Mouse (Mus musculus) CH12.LX (cell line): ENCODE data around the gene Txn2. TPM values are rescaled to one million over a fixed set of nuclear protein-coding genes. Genes with fewer than 3 reads are reported as not detected.

Experiments used
- DNase-seq: peaks from one replicate; pipeline ENCODE4 v3.0.0-alpha.2; 2013; ENCODE audit errors: extremely low read depth
- H3K27ac ChIP-seq: 2 replicates; pipeline ENCODE4 v1.5.1; 2012; ENCODE audit warnings: low read depth, mild to moderate bottlenecking, control low read depth, moderate library complexity; ENCODE audit not compliant: insufficient read depth
- H3K27me3 ChIP-seq: replicated peaks from 2 replicates; pipeline ENCODE3; 2012; ENCODE audit warnings: inconsistent platforms
- H3K36me3 ChIP-seq, 2 experiments: replicated peaks in 1 of 2; 2 replicates each; pipeline versions ENCODE3 to v1.6.1; 2012; ENCODE audit warnings: inconsistent platforms in 1 of 2, low read length in 1 of 2, mild to moderate bottlenecking in 1 of 2, mixed read lengths in 1 of 2, moderate library complexity in 1 of 2; ENCODE audit not compliant: control insufficient read depth in 1 of 2, insufficient read depth in 1 of 2
- H3K4me1 ChIP-seq, 2 experiments: 2 replicates each; pipeline ENCODE4 v1.6.1; 2012; ENCODE audit warnings: inconsistent platforms in 1 of 2, moderate library complexity in 1 of 2; ENCODE audit not compliant: insufficient read depth in 2 of 2, control insufficient read depth in 1 of 2
- H3K4me2 ChIP-seq: 2 replicates; pipeline ENCODE4 v1.6.1; 2012; ENCODE audit warnings: low read depth, mild to moderate bottlenecking, control low read depth; ENCODE audit not compliant: poor library complexity, insufficient read depth, severe bottlenecking
- H3K4me3 ChIP-seq, 3 experiments: fragments of 150-350 bp in 1 of 3; sonication (generic) in 1 of 3; replicated peaks in 1 of 3; 2 replicates each; pipeline versions ENCODE3 to v1.5.1; 2011 to 2012; ENCODE audit warnings: low read depth in 2 of 3, low read length in 2 of 3, mild to moderate bottlenecking in 2 of 3, moderate library complexity in 2 of 3, control low read depth in 1 of 3, improper control_type of control experiment in 1 of 3, inconsistent platforms in 1 of 3, mixed read lengths in 1 of 3; ENCODE audit not compliant: poor library complexity in 1 of 3
- H3K79me2 ChIP-seq: replicated peaks from 2 replicates; pipeline ENCODE4 v1.6.1; 2012; ENCODE audit warnings: mild to moderate bottlenecking, moderate library complexity; ENCODE audit not compliant: control insufficient read depth, poor library complexity, insufficient read depth, severe bottlenecking; ENCODE audit errors: extremely low read depth
- H3K9ac ChIP-seq: 2 replicates; pipeline ENCODE4 v1.6.1; 2012; ENCODE audit warnings: low read depth, mild to moderate bottlenecking, control low read depth, moderate library complexity; ENCODE audit not compliant: insufficient read depth
- H3K9me3 ChIP-seq: replicated peaks from 2 replicates; pipeline ENCODE3; 2012; ENCODE audit warnings: low read length, inconsistent platforms, mixed read lengths
- BHLHE40 ChIP-seq: IDR thresholded peaks from 2 replicates; pipeline ENCODE4 v1.6.1; 2011; ENCODE audit warnings: mild to moderate bottlenecking, low read depth, low read length, improper control_type of control experiment
- CHD1 ChIP-seq: IDR thresholded peaks from 2 replicates; pipeline ENCODE4 v1.6.1; 2012; ENCODE audit warnings: low read depth, low read length, improper control_type of control experiment, inconsistent platforms
- HCFC1 ChIP-seq: IDR thresholded peaks from 2 replicates; pipeline ENCODE4 v1.6.1; 2012; ENCODE audit warnings: low read depth, mild to moderate bottlenecking, inconsistent platforms, low read length, improper control_type of control experiment
- JUN ChIP-seq: IDR thresholded peaks from 2 replicates; pipeline ENCODE4 v1.6.1; 2011; ENCODE audit warnings: low read depth, mild to moderate bottlenecking, low read length, improper control_type of control experiment, moderate library complexity; ENCODE audit not compliant: insufficient read depth
- JUND ChIP-seq: conservative IDR thresholded peaks from 2 replicates; pipeline ENCODE4 v1.6.1; 2011; ENCODE audit warnings: low read depth, low read length, improper control_type of control experiment
- MAX ChIP-seq: IDR thresholded peaks from 2 replicates; pipeline ENCODE4 v1.6.1; 2011; ENCODE audit warnings: low read length, improper control_type of control experiment
- MXI1 ChIP-seq: IDR thresholded peaks from 2 replicates; pipeline ENCODE4 v1.6.1; 2011; ENCODE audit warnings: mild to moderate bottlenecking, low read depth, low read length, improper control_type of control experiment
- MYC ChIP-seq: IDR thresholded peaks from 2 replicates; pipeline ENCODE4 v1.6.1; 2011; ENCODE audit warnings: low read depth, mild to moderate bottlenecking, improper control_type of control experiment, low read length
- PAX5 ChIP-seq: IDR thresholded peaks from 2 replicates; pipeline ENCODE4 v1.6.1; 2012; ENCODE audit warnings: low read length, inconsistent platforms, mixed read lengths
- POLR2A ChIP-seq: IDR thresholded peaks from 2 replicates; pipeline ENCODE4 v1.6.1; 2011; ENCODE audit warnings: low read depth, mild to moderate bottlenecking, improper control_type of control experiment, low read length
- RAD21 ChIP-seq: IDR thresholded peaks from 2 replicates; pipeline ENCODE4 v1.6.1; 2011; ENCODE audit warnings: low read depth, mild to moderate bottlenecking, low read length, improper control_type of control experiment, moderate library complexity
- RCOR1 ChIP-seq: conservative IDR thresholded peaks from 2 replicates; pipeline ENCODE4 v1.6.1; 2012; ENCODE audit warnings: low read depth, mild to moderate bottlenecking, inconsistent platforms, low read length, improper control_type of control experiment
- SIN3A ChIP-seq: IDR thresholded peaks from 2 replicates; pipeline ENCODE4 v1.6.1; 2012; ENCODE audit warnings: low read length, improper control_type of control experiment, inconsistent platforms
- SMC3 ChIP-seq: IDR thresholded peaks from 2 replicates; pipeline ENCODE4 v1.6.1; 2011; ENCODE audit warnings: low read depth, low read length, improper control_type of control experiment
- TBP ChIP-seq: conservative IDR thresholded peaks from 2 replicates; pipeline ENCODE4 v1.6.1; 2011; ENCODE audit warnings: low read depth, low read length, improper control_type of control experiment
- TCF12 ChIP-seq: IDR thresholded peaks from 2 replicates; pipeline ENCODE4 v1.6.1; 2014; ENCODE audit warnings: low read depth, mild to moderate bottlenecking, inconsistent platforms, low read length, improper control_type of control experiment
- UBTF ChIP-seq: IDR thresholded peaks from 2 replicates; pipeline ENCODE4 v1.6.1; 2012; ENCODE audit warnings: low read depth, mild to moderate bottlenecking, inconsistent platforms, low read length, improper control_type of control experiment, moderate library complexity
- ZC3H11A ChIP-seq: IDR thresholded peaks from 2 replicates; pipeline ENCODE4 v1.6.1; 2012; ENCODE audit warnings: low read depth, mild to moderate bottlenecking, inconsistent platforms, low read length, improper control_type of control experiment
- ZKSCAN1 ChIP-seq: IDR thresholded peaks from 2 replicates; pipeline ENCODE4 v1.6.1; 2012; ENCODE audit warnings: low read depth, inconsistent platforms, low read length, improper control_type of control experiment, borderline replicate concordance
- dilution Hi-C: fragments of 300-500 bp; cut with MboI; formaldehyde crosslinking; loops from 2 replicates; pipeline ENCODE4 v1.14.3; 2020; ENCODE audit warnings: low sequenced_read_pairs; ENCODE audit not compliant: extremely low pct_unique_long_range_greater_than_20kb, extremely low pct_ligation_motif_present
- in situ Hi-C: fragments of 300-500 bp; cut with MboI; formaldehyde crosslinking; loops from 3 replicates; pipeline ENCODE4 v1.14.3; 2019; ENCODE audit warnings: low sequenced_read_pairs, low pct_ligation_motif_present, low pct_unique_long_range_greater_than_20kb, mixed read lengths
- polyA plus RNA-seq: library from polyadenylated mRNA; unstranded; fragments of >175 nt; gene quantifications from 2 replicates; pipeline ENCODE4 v1.2.1, GENCODE M21; 2012; ENCODE audit warnings: low read depth; ENCODE audit not compliant: insufficient read length
- total RNA-seq, 2 experiments: library from RNA; depleted of rRNA; stranded (reverse); fragments of 300-350 nt in 1 of 2; fragments of >200 nt in 1 of 2; gene quantifications; 2 replicates each; pipeline ENCODE4 v1.2.3; 2012 to 2014

The Txn2 gene
- total and polyA plus RNA-seq, 3 experiments, result 22.4 to 209 (median 105) TPM

DNA sequence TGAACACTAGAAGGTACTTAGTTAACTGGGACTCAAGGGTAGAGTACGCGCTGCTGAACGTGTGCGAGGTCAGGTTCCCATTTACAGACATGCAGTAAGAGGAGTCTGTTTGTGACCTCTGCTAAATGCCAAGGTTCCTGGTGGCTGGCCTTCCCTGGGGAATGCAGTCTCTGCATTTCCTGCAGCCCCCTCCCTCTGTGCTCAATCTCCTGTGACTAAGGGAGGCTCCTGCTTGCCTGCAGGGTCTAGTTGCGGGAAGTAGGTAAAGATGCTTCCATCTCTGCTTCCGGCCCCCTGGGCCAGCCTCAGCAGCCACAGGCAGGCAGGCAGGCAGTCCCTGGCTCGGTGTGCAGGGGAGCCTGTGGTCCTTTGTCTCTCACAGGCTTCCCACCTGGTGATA, 16.2 kb downstream of the Txn2 start:
- Histone ChIP-seq H3K9ac (no peak overlapping the region), H3K4me1 (0 out of 4 replicates have a peak, but pooled peaks cover 0 to 2% of the 10 kb centered on the region in 2 experiments), H3K36me3 (peaks cover 26 to 46% of the 10 kb centered on the region in 2 experiments), H3K27me3 (no peaks in the 10 kb centered on the region), H3K79me2 (no peaks in the 10 kb centered on the region), H3K9me3 (no peaks in the 10 kb centered on the region), H3K27ac (no peak overlapping the region), H3K4me3 (no peak overlapping the region), H3K4me2 (no peak overlapping the region)
- dilution Hi-C loops, result no loop called here
- no peak for DNase-seq
- in situ Hi-C loops, result loop anchor here (10.0 kb wide), 1 partner anchor 138 kb away; no protein-coding TSS in a partner anchor
- TF ChIP-seq RCOR1 (no peak), JUND (no peak), PAX5 (no peak)

DNA sequence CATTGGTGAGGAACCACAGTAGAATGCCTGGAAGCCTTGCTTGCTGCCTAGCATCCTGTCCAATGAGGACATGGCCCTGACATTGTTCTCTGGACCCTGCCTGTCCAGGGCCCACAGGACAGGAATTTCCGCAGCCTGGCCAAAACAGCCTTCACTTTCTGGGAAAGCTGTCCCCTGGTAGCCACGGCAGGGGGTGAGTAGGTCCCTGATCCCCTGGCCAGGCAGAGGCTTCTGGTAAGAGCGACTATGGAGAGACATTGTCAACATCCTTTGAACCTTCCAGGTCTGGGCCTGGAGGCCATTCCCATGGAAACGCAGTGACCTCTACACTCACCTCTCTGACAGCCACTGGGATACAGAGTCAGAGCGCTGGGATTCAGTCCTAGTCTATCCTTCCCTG, 16.8 kb downstream of the Txn2 start:
- no peak overlapping the region for H3K9ac ChIP-seq
- no peak overlapping the region for H3K27ac ChIP-seq
- no peaks in the 10 kb centered on the region for H3K79me2 ChIP-seq
- H3K4me2 ChIP-seq, result no peak overlapping the region
- H3K9me3 ChIP-seq, result no peaks in the 10 kb centered on the region
- dilution Hi-C loops, result no loop called here
- 0 out of 4 replicates have a peak, but pooled peaks cover 0 to 1% of the 10 kb centered on the region in 2 experiments for H3K4me1 ChIP-seq
- H3K36me3 ChIP-seq, result peaks cover 25 to 42% of the 10 kb centered on the region in 2 experiments
- no peak for TF ChIP-seq RAD21
- no peak overlapping the region for H3K4me3 ChIP-seq
- no peaks in the 10 kb centered on the region for H3K27me3 ChIP-seq
- in situ Hi-C loops, result loop anchor here (10.0 kb wide), 1 partner anchor 137 kb away; no protein-coding TSS in a partner anchor
- no peak for DNase-seq

DNA sequence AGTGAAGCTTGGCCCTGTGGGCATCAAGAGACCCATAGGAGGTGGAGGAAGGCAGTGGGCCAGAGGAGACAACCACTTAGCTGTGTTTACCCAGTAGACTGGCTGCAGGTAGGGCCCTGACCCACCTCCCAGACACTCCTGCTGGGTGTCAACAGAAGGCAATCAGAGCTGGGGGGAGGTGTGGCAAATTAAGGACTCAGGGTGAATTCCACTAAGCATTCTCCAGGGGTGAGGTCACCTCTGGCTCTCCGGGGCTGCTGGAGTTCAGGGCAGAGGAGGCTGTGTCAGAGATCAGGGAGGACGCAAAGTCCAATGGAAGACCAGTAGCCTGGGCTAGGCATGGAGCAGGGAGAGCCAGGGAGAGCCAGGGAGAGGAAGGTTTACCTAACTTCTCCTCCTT, 17.7 kb downstream of the Txn2 start:
- no peak overlapping the region for H3K4me2 ChIP-seq
- no peak overlapping the region for H3K9ac ChIP-seq
- dilution Hi-C loops, result no loop called here
- no peak overlapping the region for H3K4me3 ChIP-seq
- no peaks in the 10 kb centered on the region for H3K79me2 ChIP-seq
- H3K4me1 ChIP-seq, result no peaks in the 10 kb centered on the region
- no peaks in the 10 kb centered on the region for H3K27me3 ChIP-seq
- no peaks in the 10 kb centered on the region for H3K9me3 ChIP-seq
- peaks cover 21 to 34% of the 10 kb centered on the region in 2 experiments for H3K36me3 ChIP-seq
- in situ Hi-C loops, result loop anchor here (10.0 kb wide), 1 partner anchor 136 kb away; no protein-coding TSS in a partner anchor
- no peak for TF ChIP-seq TBP
- TF ChIP-seq PAX5, result no peak
- TF ChIP-seq HCFC1, result no peak
- TF ChIP-seq MAX, result no peak
- TF ChIP-seq BHLHE40, result no peak
- TF ChIP-seq MYC, result no peak
- no peak for TF ChIP-seq SMC3
- TF ChIP-seq POLR2A, result no peak
- TF ChIP-seq ZKSCAN1, result no peak
- no peak for TF ChIP-seq JUN
- TF ChIP-seq ZC3H11A, result no peak
- TF ChIP-seq UBTF, result no peak
- no peak for TF ChIP-seq CHD1
- no peak for TF ChIP-seq TCF12
- TF ChIP-seq MXI1, result no peak
- no peak for TF ChIP-seq SIN3A
- no peak for TF ChIP-seq JUND
- no peak for TF ChIP-seq RCOR1
- TF ChIP-seq, all 38 proteins: peak for 0
- no peak overlapping the region for H3K27ac ChIP-seq
- DNase-seq, result no peak
